Mouse (Mus musculus) neural tube, embryonic 14.5 days (tissue): ENCODE measurements around the gene Fnip2. TPM values are rescaled to one million over a fixed set of nuclear protein-coding genes. Genes with fewer than 3 reads are reported as not detected.

Source experiments
- ATAC-seq: fragments of 200-750 bp; cut with Nextera tagmentation; 2 replicates; pipeline ENCODE4 v1.8.0; 2017; ENCODE audit warnings: low read depth, mild to moderate bottlenecking, moderate TSS enrichment, moderate library complexity
- H3K27ac ChIP-seq: fragments of 300-500 bp; sonication (generic); 2 replicates; pipeline ENCODE4 v1.5.1; 2014; ENCODE audit warnings: low read depth, mild to moderate bottlenecking, control low read depth, low read length, moderate library complexity, mixed read lengths
- H3K27me3 ChIP-seq: fragments of 300-500 bp; sonication (generic); 2 replicates; pipeline ENCODE4 v1.6.1; 2014; ENCODE audit warnings: low read length; ENCODE audit not compliant: control insufficient read depth, insufficient read depth
- H3K36me3 ChIP-seq: fragments of 300-500 bp; sonication (generic); 2 replicates; pipeline ENCODE4 v1.6.1; 2014; ENCODE audit warnings: low read length, mixed read lengths; ENCODE audit not compliant: control insufficient read depth, insufficient read depth
- H3K4me1 ChIP-seq: fragments of 300-500 bp; sonication (generic); 2 replicates; pipeline ENCODE4 v1.6.1; 2014; ENCODE audit warnings: low read length; ENCODE audit not compliant: control insufficient read depth, insufficient read depth
- H3K4me2 ChIP-seq: fragments of 300-500 bp; sonication (generic); 2 replicates; pipeline ENCODE4 v1.6.1; 2014; ENCODE audit warnings: mild to moderate bottlenecking, low read depth, low read length, control low read depth
- H3K4me3 ChIP-seq: fragments of 300-500 bp; sonication (generic); 2 replicates; pipeline ENCODE4 v1.5.1; 2014; ENCODE audit warnings: low read depth, low read length, control low read depth, mixed read lengths
- H3K9ac ChIP-seq: fragments of 300-500 bp; sonication (generic); replicated peaks from 2 replicates; pipeline ENCODE4 v1.6.1; 2014; ENCODE audit warnings: low read depth, mild to moderate bottlenecking, control low read depth, low read length, mixed read lengths
- H3K9me3 ChIP-seq: fragments of 300-500 bp; sonication (generic); 2 replicates; pipeline ENCODE4 v1.6.1; 2016; ENCODE audit warnings: low read length; ENCODE audit not compliant: control insufficient read depth
- WGBS: fragments of 180-500 bp; shearing (Covaris S2); extraction: QIAGEN DNeasy Blood & Tissue Kit; methylation state at CpG from one replicate; pipeline ENCODE4 v1.1.7; 2014; 5-methylcytosine and 5-hydroxymethylcytosine counted together
- polyA plus RNA-seq: library from polyadenylated mRNA; unstranded; fragments of >200 nt; fragmentation: Nextera tagmentation; extraction: Ambion mirVana; gene quantifications from 2 replicates; pipeline ENCODE4 v1.2.1, GENCODE M21; 2014

The Fnip2 gene
- polyA plus RNA-seq, 1 experiment from 2014 or later: 10.8 TPM

DNA sequence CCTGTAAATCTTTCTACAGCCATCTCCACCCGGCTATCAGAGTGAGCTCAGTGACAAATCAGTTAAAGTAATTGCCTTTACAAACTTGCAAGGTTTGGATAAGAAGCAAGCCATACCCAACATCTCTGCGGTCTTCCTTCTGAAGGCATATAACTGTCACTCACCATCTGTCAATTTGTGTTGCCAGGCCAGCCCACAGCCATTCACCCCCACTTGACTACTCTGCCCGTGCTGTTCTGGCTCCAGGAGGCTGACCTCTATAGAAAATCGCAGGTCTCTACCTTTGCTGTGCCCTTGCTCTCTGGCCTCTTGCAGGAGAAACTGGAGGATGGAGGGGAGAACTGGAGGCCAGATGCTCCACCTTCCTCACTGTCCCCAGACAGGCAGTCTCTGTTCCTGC lies 88.7 kb downstream of the Fnip2 start:
- no peak for ATAC-seq
- WGBS: 59% methylated on average over 4 of the region's 4 CpGs
- H3K36me3 ChIP-seq: 0 out of 2 replicates have a peak, but pooled peaks cover 11% of the 10 kb centered on the region

GRCm38 (mm10) chr3:79478400-79478799 lies 89.2 kb downstream of the Fnip2 start:
- WGBS: 82% methylated on average over 8 of the region's 8 CpGs
- Histone ChIP-seq H3K4me2 (no peak overlapping the region), H3K27me3 (no peaks in the 10 kb centered on the region), H3K27ac (no peak overlapping the region), H3K9ac (no peak overlapping the region), H3K36me3 (0 out of 2 replicates have a peak, but pooled peaks cover 11% of the 10 kb centered on the region), H3K9me3 (no peaks in the 10 kb centered on the region), H3K4me1 (peaks cover 10% of the 10 kb centered on the region; the same call in 1 of the 2 replicates), H3K4me3 (no peak overlapping the region)
- no peak for ATAC-seq

More for the DNA sequence above, 88.7 kb downstream of the Fnip2 start:
- Histone ChIP-seq H3K27me3 (no peaks in the 10 kb centered on the region), H3K9ac (no peak overlapping the region), H3K27ac (0 out of 2 replicates have a peak overlapping the region, but pooled peaks have one; percentile 44), H3K9me3 (no peaks in the 10 kb centered on the region), H3K4me1 (peaks cover 10% of the 10 kb centered on the region; the same call in 1 of the 2 replicates), H3K4me3 (no peak overlapping the region), H3K4me2 (no peak overlapping the region)

- Histone ChIP-seq H3K27ac (no peak overlapping the region), H3K4me3 (no peak overlapping the region), H3K9me3 (no peaks in the 10 kb centered on the region), H3K36me3 (0 out of 2 replicates have a peak, but pooled peaks cover 9% of the 10 kb centered on the region), H3K27me3 (no peaks in the 10 kb centered on the region), H3K4me2 (no peak overlapping the region), H3K4me1 (peaks cover 10% of the 10 kb centered on the region; the same call in 1 of the 2 replicates), H3K9ac (no peak overlapping the region)
- WGBS: 81% methylated on average over 2 of the region's 2 CpGs
- no peak for ATAC-seq
Measured at GRCm38 (mm10) chr3:79475980-79476379, 91.6 kb downstream of the Fnip2 start.

DNA sequence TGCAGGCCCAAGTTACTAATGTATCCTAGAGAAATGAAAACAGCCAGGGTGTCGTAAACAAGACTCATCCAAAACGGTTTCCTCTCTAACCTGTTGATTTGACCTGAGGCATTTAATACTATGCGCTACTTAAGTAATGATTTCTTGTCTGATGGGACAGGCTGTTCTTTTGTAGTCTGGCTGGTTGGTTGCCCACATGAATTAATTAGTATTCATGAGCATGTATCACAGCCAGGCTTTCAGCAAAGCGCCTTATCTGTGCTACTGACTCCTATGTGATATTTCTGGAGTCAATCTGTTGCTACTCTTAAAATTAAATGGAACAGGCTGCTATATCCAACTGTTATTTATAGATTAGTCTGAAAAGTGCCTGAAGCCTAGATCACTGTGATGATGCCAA lies 92.7 kb downstream of the Fnip2 start:
- Histone ChIP-seq H3K27ac (no peak overlapping the region), H3K36me3 (no peaks in the 10 kb centered on the region), H3K9ac (no peak overlapping the region), H3K27me3 (no peaks in the 10 kb centered on the region), H3K4me3 (no peak overlapping the region), H3K9me3 (no peaks in the 10 kb centered on the region), H3K4me2 (no peak overlapping the region), H3K4me1 (peaks cover 10% of the 10 kb centered on the region; the same call in 1 of the 2 replicates)
- 19% methylated on average over 4 of the region's 4 CpGs for WGBS
- ATAC-seq: peak; percentile 74; the same call in 1 of the 2 replicates

- H3K9ac ChIP-seq: no peak overlapping the region
- 97% methylated on average over 5 of the region's 5 CpGs for WGBS
- H3K4me1 ChIP-seq: peaks cover 10% of the 10 kb centered on the region; the same call in 1 of the 2 replicates
- no peak overlapping the region for H3K4me2 ChIP-seq
- no peak overlapping the region for H3K27ac ChIP-seq
- ATAC-seq: no peak
- no peaks in the 10 kb centered on the region for H3K36me3 ChIP-seq
- no peak overlapping the region for H3K4me3 ChIP-seq
- H3K27me3 ChIP-seq: no peaks in the 10 kb centered on the region
- no peaks in the 10 kb centered on the region for H3K9me3 ChIP-seq
Measured at GRCm38 (mm10) chr3:79472362-79472761, 95.2 kb downstream of the Fnip2 start.

GRCm38 (mm10) chr3:79469440-79469839 lies 98.2 kb downstream of the Fnip2 start:
- H3K4me1 ChIP-seq: 0 out of 2 replicates have a peak, but pooled peaks cover 3% of the 10 kb centered on the region
- WGBS: 98% methylated on average over 5 of the region's 5 CpGs
- H3K4me3 ChIP-seq: no peak overlapping the region
- H3K9ac ChIP-seq: no peak overlapping the region
- H3K4me2 ChIP-seq: no peak overlapping the region
- H3K9me3 ChIP-seq: 0 out of 2 replicates have a peak, but pooled peaks cover 2% of the 10 kb centered on the region
- no peaks in the 10 kb centered on the region for H3K36me3 ChIP-seq
- no peaks in the 10 kb centered on the region for H3K27me3 ChIP-seq
- no peak for ATAC-seq
- H3K27ac ChIP-seq: no peak overlapping the region

DNA sequence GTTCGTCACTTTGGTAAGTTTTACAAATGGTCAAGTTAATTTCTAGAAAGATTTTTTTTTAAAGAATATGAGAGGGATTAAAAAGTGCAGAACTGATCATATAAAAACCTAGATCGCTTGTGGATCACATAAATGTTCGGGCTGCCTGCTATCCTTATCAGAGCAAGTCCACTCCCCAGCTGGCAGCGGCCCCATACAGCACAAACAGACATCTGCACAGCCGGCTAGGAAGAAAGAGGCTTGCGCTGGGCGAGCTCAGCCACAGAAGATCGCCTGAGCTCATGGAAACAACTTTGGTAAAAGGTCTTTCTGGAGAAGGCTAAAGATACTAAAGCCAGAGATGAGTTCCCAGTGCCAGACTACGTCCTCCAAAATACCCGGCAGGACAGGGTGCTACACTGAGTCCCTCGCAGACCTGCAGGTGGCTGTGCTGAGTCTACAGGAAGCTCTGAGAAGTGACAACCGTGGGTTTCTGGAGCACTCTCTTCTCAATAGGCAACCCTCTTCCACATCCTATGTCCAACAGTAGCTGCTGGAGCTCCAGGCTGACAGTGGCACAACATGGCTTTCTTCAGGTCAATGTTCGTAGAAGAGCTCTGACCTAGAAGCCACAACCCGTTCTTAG lies 108.8 kb downstream of the Fnip2 start:
- H3K4me2 ChIP-seq: no peak overlapping the region
- no peak overlapping the region for H3K9ac ChIP-seq
- ATAC-seq: no peak
- 93% methylated on average over 14 of the region's 14 CpGs for WGBS
- no peaks in the 10 kb centered on the region for H3K9me3 ChIP-seq
- H3K27ac ChIP-seq: no peak overlapping the region
- peaks cover 20% of the 10 kb centered on the region; the same call in 1 of the 2 replicates for H3K36me3 ChIP-seq
- H3K4me3 ChIP-seq: no peak overlapping the region
- no peaks in the 10 kb centered on the region for H3K4me1 ChIP-seq
- no peaks in the 10 kb centered on the region for H3K27me3 ChIP-seq

- H3K9ac ChIP-seq: no peak overlapping the region
- no peak overlapping the region for H3K4me2 ChIP-seq
- no peaks in the 10 kb centered on the region for H3K4me1 ChIP-seq
- WGBS: 45% methylated on average over 11 of the region's 11 CpGs
- no peak for ATAC-seq
- H3K9me3 ChIP-seq: no peaks in the 10 kb centered on the region
- no peak overlapping the region for H3K4me3 ChIP-seq
- no peak overlapping the region for H3K27ac ChIP-seq
- H3K27me3 ChIP-seq: no peaks in the 10 kb centered on the region
- H3K36me3 ChIP-seq: peaks cover 15% of the 10 kb centered on the region; the same call in 1 of the 2 replicates
Measured at GRCm38 (mm10) chr3:79455761-79456160, 111.8 kb downstream of the Fnip2 start.

- peak; percentile 71; the same call in 1 of the 2 replicates for ATAC-seq
Measured at GRCm38 (mm10) chr3:79452696-79453263, 114.8 kb downstream of the Fnip2 start.

More at GRCm38 (mm10) chr3:79452696-79453263, 114.8 kb downstream of the Fnip2 start:
- H3K27me3 ChIP-seq: no peaks in the 10 kb centered on the region
- H3K9ac ChIP-seq: no peak overlapping the region
- no peaks in the 10 kb centered on the region for H3K36me3 ChIP-seq
- H3K4me1 ChIP-seq: no peaks in the 10 kb centered on the region
- H3K4me3 ChIP-seq: no peak overlapping the region
- no peak overlapping the region for H3K4me2 ChIP-seq
- no peak overlapping the region for H3K27ac ChIP-seq
- H3K9me3 ChIP-seq: no peaks in the 10 kb centered on the region
- WGBS: 23% methylated on average over 13 of the region's 14 CpGs
